Mouse (Mus musculus) right cerebral cortex, postnatal 14 days (tissue): Measurements from ENCODE around the gene Pias1.

ENCODE experiments used
- DNase-seq: peaks from one replicate; pipeline ENCODE4 v3.0.0; 2022

Gene Pias1

GRCm38 (mm10) chr9:62987824-62988223, at the start of gene Pias1:
Gene Pias1 (minus strand): TSS chr9:62987924.
- DNase-seq: no peak

GRCm38 (mm10) chr9:63035431-63035830, 47.7 kb upstream of the Pias1 start:
- DNase-seq: no peak

GRCm38 (mm10) chr9:63031011-63031782, 43.5 kb upstream of the Pias1 start:
- DNase-seq: peak; percentile 47

- DNase-seq: no peak
Observed at GRCm38 (mm10) chr9:63022486-63022885, 34.8 kb upstream of the Pias1 start.

GRCm38 (mm10) chr9:63007371-63007770, 19.6 kb upstream of the Pias1 start:
- DNase-seq: no peak

GRCm38 (mm10) chr9:63006081-63006820, 18.5 kb upstream of the Pias1 start:
- DNase-seq: no peak

- no peak for DNase-seq
Observed at GRCm38 (mm10) chr9:62998561-62998960, 10.8 kb upstream of the Pias1 start.

GRCm38 (mm10) chr9:62997626-62998025, 9.9 kb upstream of the Pias1 start:
- no peak for DNase-seq

- DNase-seq: no peak
Observed at GRCm38 (mm10) chr9:62995186-62995585, 7.5 kb upstream of the Pias1 start.

- no peak for DNase-seq
Observed at GRCm38 (mm10) chr9:62990134-62990533, 2.4 kb upstream of the Pias1 start.

- DNase-seq: peak; percentile 98
Observed at GRCm38 (mm10) chr9:62980777-62981202, 6.9 kb downstream of the Pias1 start.

GRCm38 (mm10) chr9:62980162-62980776, 7.5 kb downstream of the Pias1 start:
- peak; percentile 44 for DNase-seq

GRCm38 (mm10) chr9:62979461-62980161, 8.1 kb downstream of the Pias1 start:
- no peak for DNase-seq

GRCm38 (mm10) chr9:62977152-62977551, 10.6 kb downstream of the Pias1 start:
- no peak for DNase-seq

GRCm38 (mm10) chr9:62975830-62976229, 11.9 kb downstream of the Pias1 start:
- DNase-seq: no peak

GRCm38 (mm10) chr9:62974439-62974838, 13.3 kb downstream of the Pias1 start:
- no peak for DNase-seq

GRCm38 (mm10) chr9:62972073-62972745, 15.5 kb downstream of the Pias1 start:
- no peak for DNase-seq

- DNase-seq: no peak
Observed at GRCm38 (mm10) chr9:62970345-62970744, 17.4 kb downstream of the Pias1 start.

GRCm38 (mm10) chr9:62966018-62966417, 21.7 kb downstream of the Pias1 start:
- no peak for DNase-seq

GRCm38 (mm10) chr9:62952713-62953112, 35.0 kb downstream of the Pias1 start:
- DNase-seq: no peak

- DNase-seq: no peak
Observed at GRCm38 (mm10) chr9:62945346-62945745, 42.4 kb downstream of the Pias1 start.

- no peak for DNase-seq
Observed at GRCm38 (mm10) chr9:62944063-62944462, 43.7 kb downstream of the Pias1 start.

- no peak for DNase-seq
Observed at GRCm38 (mm10) chr9:62940966-62941365, 46.8 kb downstream of the Pias1 start.
